ENCODE assay signal across 10 mouse cellular contexts in genomic region chr19:38123921-38124320, GRCm38 (mm10). TPM values are rescaled to one million over a fixed set of nuclear protein-coding genes. Genes with fewer than 3 reads are reported as not detected.
A peak's percentile ranks its signal among the peaks of the same experiment; 100 is the strongest.
DNase-seq lines count a peak whose midpoint lies in the region; ATAC-seq and TF ChIP-seq lines count a peak whose summit lies in the region.
"Had no signal": no experiment of that assay in that cellular context is flagged by ENCODE, and none has a peak within 500 bp of the region (broad histone marks: within the 10 kb centered on the region; RNA-seq: fewer than 3 reads in every experiment).

No protein-coding gene starts in this region.

- TF ChIP-seq EP300 in stomach, postnatal 0 days (optimal IDR thresholded peaks at IDR 0.05), result no peak

- H3K4me2 ChIP-seq in forebrain, embryonic 15.5 days (replicated peaks), result peak overlapping the region; percentile 81
- peak overlapping the region; percentile 62 for H3K4me2 ChIP-seq in liver, embryonic 12.5 days
- peak overlapping the region; percentile 86 for H3K4me2 ChIP-seq in stomach, postnatal 0 days (replicated peaks; ENCODE audit: low read depth)

- H3K9ac ChIP-seq in forebrain, embryonic 15.5 days (replicated peaks), result no peak overlapping the region
- peak overlapping the region; percentile 55 for H3K9ac ChIP-seq in liver, embryonic 12.5 days
- H3K9ac ChIP-seq in stomach, postnatal 0 days (ENCODE audit: low read length), result 0 out of 2 replicates have a peak overlapping the region, but pooled peaks have one; percentile 39

- no peak for ATAC-seq in megakaryocyte, adult 5-6 weeks (ENCODE audit: poor library complexity, severe bottlenecking)
- peak; percentile 11; the same call in 1 of the 2 replicates for ATAC-seq in forebrain, embryonic 15.5 days (replicated peaks)
- ATAC-seq in liver, embryonic 12.5 days, result no peak
- ATAC-seq in stomach, postnatal 0 days (ENCODE audit: low FRiP score, low TSS enrichment), result no peak
- ATAC-seq in erythroid progenitor cell, adult 5-6 weeks (replicated peaks; ENCODE audit: low FRiP score, poor library complexity, severe bottlenecking), result no peak

- H3K4me3 ChIP-seq in megakaryocyte, embryonic 14.5 days (replicated peaks), result peak overlapping the region; percentile 59
- H3K4me3 ChIP-seq in forebrain, embryonic 15.5 days, result peak overlapping the region; percentile 52
- H3K4me3 ChIP-seq in liver, embryonic 12.5 days, result peak overlapping the region; percentile 52
- peak overlapping the region; percentile 48 for H3K4me3 ChIP-seq in stomach, postnatal 0 days (ENCODE audit: low read depth, low read length)

- peaks cover 72% of the 10 kb centered on the region for H3K27me3 ChIP-seq in megakaryocyte, embryonic 14.5 days (replicated peaks)
- H3K27me3 ChIP-seq in forebrain, embryonic 15.5 days, result peaks cover 11% of the 10 kb centered on the region
- peaks cover 50% of the 10 kb centered on the region for H3K27me3 ChIP-seq in liver, embryonic 12.5 days (replicated peaks)
- no peaks in the 10 kb centered on the region for H3K27me3 ChIP-seq in stomach, postnatal 0 days (ENCODE audit: control insufficient read depth, insufficient read depth, low read length)

- H3K4me1 ChIP-seq in megakaryocyte, embryonic 14.5 days, result peaks cover 13% of the 10 kb centered on the region
- no peaks in the 10 kb centered on the region for H3K4me1 ChIP-seq in forebrain, embryonic 15.5 days
- H3K4me1 ChIP-seq in liver, embryonic 12.5 days, result no peaks in the 10 kb centered on the region
- no peaks in the 10 kb centered on the region for H3K4me1 ChIP-seq in stomach, postnatal 0 days (replicated peaks; ENCODE audit: control insufficient read depth, insufficient read depth)

- H3K27ac ChIP-seq in forebrain, embryonic 15.5 days (replicated peaks), result no peak overlapping the region
- H3K27ac ChIP-seq in liver, embryonic 12.5 days, result peak overlapping the region; percentile 67
- H3K27ac ChIP-seq in stomach, postnatal 0 days (replicated peaks), result no peak overlapping the region

- 30% methylated on average over 9 of the region's 9 CpGs for WGBS in forebrain, embryonic 15.5 days
- 22% methylated on average over 9 of the region's 9 CpGs for WGBS in liver, embryonic 12.5 days (ENCODE audit: insufficient replicate concordance)
- WGBS in stomach, postnatal 0 days, result 41% methylated on average over 9 of the region's 9 CpGs

- no peaks in the 10 kb centered on the region for H3K36me3 ChIP-seq in megakaryocyte, embryonic 14.5 days (replicated peaks; ENCODE audit: low read length)
- no peaks in the 10 kb centered on the region for H3K36me3 ChIP-seq in forebrain, embryonic 15.5 days
- no peaks in the 10 kb centered on the region for H3K36me3 ChIP-seq in liver, embryonic 12.5 days
- H3K36me3 ChIP-seq in stomach, postnatal 0 days (ENCODE audit: control insufficient read depth, insufficient read depth, low read length), result no peaks in the 10 kb centered on the region

- peaks cover 4% of the 10 kb centered on the region; the same call in 1 of the 2 replicates for H3K9me3 ChIP-seq in megakaryocyte, embryonic 14.5 days
- no peaks in the 10 kb centered on the region for H3K9me3 ChIP-seq in forebrain, embryonic 15.5 days
- H3K9me3 ChIP-seq in liver, embryonic 12.5 days (replicated peaks), result no peaks in the 10 kb centered on the region
- no peaks in the 10 kb centered on the region for H3K9me3 ChIP-seq in stomach, postnatal 0 days (ENCODE audit: control insufficient read depth, low read length)

- no peak for DNase-seq in stomach, postnatal 0 days (ENCODE audit: low spot score)
- no peak for DNase-seq in ovary, postnatal 10 days (ENCODE audit: low spot score)

- TF ChIP-seq CTCF in stomach, postnatal 0 days (IDR thresholded peaks at IDR 0.05; ENCODE audit: low read depth), result no peak

RNA-seq across cellular contexts. Expression of gene Rbp4, which starts 1.2 kb away (rescaled TPM):
- polyA plus RNA-seq in megakaryocyte, embryonic 14.5 days (2012; ENCODE audit: insufficient read depth, low replicate concordance), result not detected in 2 replicates
- total RNA-seq in megakaryocyte, adult 5-6 weeks (2015), result not detected in 2 replicates
- total RNA-seq in megakaryocyte, adult 5-6 weeks (2017), result not detected in 2 replicates
- polyA plus RNA-seq in forebrain, embryonic 15.5 days (2015; fragmentation: Nextera tagmentation; extraction: Ambion mirVana), result 1.5 and 3.9 TPM in 2 replicates
- polyA plus RNA-seq in liver, embryonic 12.5 days (2016; fragmentation: Nextera tagmentation; extraction: Ambion mirVana), result 1,432 and 1,434 TPM in 2 replicates
- polyA plus RNA-seq in stomach, postnatal 0 days (2015; fragmentation: Nextera tagmentation; extraction: Ambion mirVana), result 21.3 and 31.7 TPM in 2 replicates
- total RNA-seq in erythroid progenitor cell, adult 5-6 weeks (2015; ENCODE audit: low replicate concordance), result not detected in 2 replicates
- not detected in 2 replicates for total RNA-seq in erythroid progenitor cell, adult 5-6 weeks (2017; ENCODE audit: low replicate concordance)
- total RNA-seq: megakaryocyte progenitor cell, adult 5-6 weeks had no signal

RNA-seq across cellular contexts. Expression of gene Pde6c, which starts 8.7 kb away (rescaled TPM):
- polyA plus RNA-seq in megakaryocyte, embryonic 14.5 days (2012; ENCODE audit: insufficient read depth, low replicate concordance), result not detected in 2 replicates
- not detected in 2 replicates for total RNA-seq in megakaryocyte, adult 5-6 weeks (2015)
- total RNA-seq in megakaryocyte, adult 5-6 weeks (2017), result not detected in 2 replicates
- polyA plus RNA-seq in forebrain, embryonic 15.5 days (2015; fragmentation: Nextera tagmentation; extraction: Ambion mirVana), result 0.28 TPM in 1 of 2 replicates, not detected in the other
- polyA plus RNA-seq in liver, embryonic 12.5 days (2016; fragmentation: Nextera tagmentation; extraction: Ambion mirVana), result 3.2 and 3.5 TPM in 2 replicates
- polyA plus RNA-seq in stomach, postnatal 0 days (2015; fragmentation: Nextera tagmentation; extraction: Ambion mirVana), result 0.02 and 0.11 TPM in 2 replicates
- total RNA-seq in erythroid progenitor cell, adult 5-6 weeks (2015; ENCODE audit: low replicate concordance), result not detected in 2 replicates
- total RNA-seq in erythroid progenitor cell, adult 5-6 weeks (2017; ENCODE audit: low replicate concordance), result not detected in 2 replicates
- total RNA-seq: adrenal gland, postnatal 36 days; gastrocnemius, postnatal 25 days; megakaryocyte progenitor cell, adult 5-6 weeks had no signal

RNA-seq across cellular contexts. Expression of gene Ffar4, which starts 27.1 kb away (rescaled TPM):
- not detected in 2 replicates for polyA plus RNA-seq in megakaryocyte, embryonic 14.5 days (2012; ENCODE audit: insufficient read depth, low replicate concordance)
- total RNA-seq in megakaryocyte, adult 5-6 weeks (2015), result 0.23 and 0.96 TPM in 2 replicates
- 0.73 and 0.81 TPM in 2 replicates for total RNA-seq in megakaryocyte, adult 5-6 weeks (2017)
- polyA plus RNA-seq in forebrain, embryonic 15.5 days (2015; fragmentation: Nextera tagmentation; extraction: Ambion mirVana), result 0.15 TPM in 1 of 2 replicates, not detected in the other
- polyA plus RNA-seq in liver, embryonic 12.5 days (2016; fragmentation: Nextera tagmentation; extraction: Ambion mirVana), result 0.18 and 0.54 TPM in 2 replicates
- polyA plus RNA-seq in stomach, postnatal 0 days (2015; fragmentation: Nextera tagmentation; extraction: Ambion mirVana), result 6.8 and 7.5 TPM in 2 replicates
- total RNA-seq in erythroid progenitor cell, adult 5-6 weeks (2015; ENCODE audit: low replicate concordance), result not detected in 2 replicates
- not detected in 2 replicates for total RNA-seq in erythroid progenitor cell, adult 5-6 weeks (2017; ENCODE audit: low replicate concordance)

Comparison
In these comparisons a context has a peak if more than half of its experiments do, and no peak if none do; other contexts are left out.
1. RNA of gene Rbp4, which starts 1.2 kb away (polyA plus RNA-seq): 1,432 to 1,434 TPM in liver, embryonic 12.5 days; 21.3 to 31.7 TPM in stomach, postnatal 0 days, 1.5 to 3.9 TPM in forebrain, embryonic 15.5 days and not detected in megakaryocyte, embryonic 14.5 days; every median in the first group is over 10 times any median in the second.
2. Peak in every context shown above with its lines, with median percentiles within 50 percentile points of each other: H3K4me3 ChIP-seq and H3K4me2 ChIP-seq.